Mouse (Mus musculus) left cerebral cortex, adult 8-10 months (tissue): ENCODE results near the gene Slc12a9. TPM values are rescaled to one million over a fixed set of nuclear protein-coding genes. Genes with fewer than 3 reads are reported as not detected.

Experiments
- DNase-seq, 2 experiments: peaks; one replicate each; pipeline ENCODE4 v3.0.0; 2022; ENCODE audit warnings: low spot score in 2 of 2
- total RNA-seq, 4 experiments: library from RNA; stranded (reverse); gene quantifications; 2 replicates each; pipeline ENCODE4 v1.2.4; 2022

Gene Slc12a9
- total RNA-seq, 4 experiments from 2014 or later, result 24.4 to 28.0 (median 26.5) TPM

- DNase-seq, result no peak
Observed at GRCm38 (mm10) chr5:137346983-137347382, 13.6 kb upstream of the Slc12a9 start.

GRCm38 (mm10) chr5:137346388-137346787 lies 13.0 kb upstream of the Slc12a9 start:
- no peak for DNase-seq

GRCm38 (mm10) chr5:137345821-137346220 lies 12.4 kb upstream of the Slc12a9 start:
- no peak for DNase-seq

- no peak for DNase-seq
Observed at GRCm38 (mm10) chr5:137343869-137344268, 10.5 kb upstream of the Slc12a9 start.

- no peak for DNase-seq
Observed at GRCm38 (mm10) chr5:137343412-137343811, 10.0 kb upstream of the Slc12a9 start.

GRCm38 (mm10) chr5:137342407-137343012 lies 9.1 kb upstream of the Slc12a9 start:
- no peak for DNase-seq

- DNase-seq, result no peak
Observed at GRCm38 (mm10) chr5:137340222-137340621, 6.8 kb upstream of the Slc12a9 start.

- no peak for DNase-seq
Observed at GRCm38 (mm10) chr5:137339290-137339979, 6.0 kb upstream of the Slc12a9 start.

GRCm38 (mm10) chr5:137338663-137339289 lies 5.4 kb upstream of the Slc12a9 start:
- no peak for DNase-seq

- DNase-seq, result peak; percentile 62 to 88
Observed at GRCm38 (mm10) chr5:137338256-137338655, 4.9 kb upstream of the Slc12a9 start.

- DNase-seq, result no peak
Observed at GRCm38 (mm10) chr5:137337190-137337589, 3.8 kb upstream of the Slc12a9 start.

GRCm38 (mm10) chr5:137335066-137335465 lies 1.7 kb upstream of the Slc12a9 start:
- no peak for DNase-seq

- DNase-seq, result no peak
Observed at GRCm38 (mm10) chr5:137334317-137334716, 920 bp upstream of the Slc12a9 start.

- no peak for DNase-seq
Observed at GRCm38 (mm10) chr5:137332857-137333511, 413 bp downstream of the Slc12a9 start.

- DNase-seq, result no peak
Observed at GRCm38 (mm10) chr5:137330910-137331309, 2.5 kb downstream of the Slc12a9 start.

- no peak for DNase-seq
Observed at GRCm38 (mm10) chr5:137320996-137321395, 12.4 kb downstream of the Slc12a9 start.

- no peak for DNase-seq
Observed at GRCm38 (mm10) chr5:137318570-137318969, 14.8 kb downstream of the Slc12a9 start.

GRCm38 (mm10) chr5:137317361-137317760 lies 16.0 kb downstream of the Slc12a9 start:
- DNase-seq, result no peak

GRCm38 (mm10) chr5:137315084-137315903 lies 18.1 kb downstream of the Slc12a9 start:
- no peak for DNase-seq

GRCm38 (mm10) chr5:137314193-137315083 lies 19.0 kb downstream of the Slc12a9 start, which contains the start of gene Trip6:
Trip6 (minus strand) TSS chr5:137314404.
- DNase-seq, result no peak
